Comparison of ENCODE assay signal across 8 mouse cellular contexts in the genomic region with DNA sequence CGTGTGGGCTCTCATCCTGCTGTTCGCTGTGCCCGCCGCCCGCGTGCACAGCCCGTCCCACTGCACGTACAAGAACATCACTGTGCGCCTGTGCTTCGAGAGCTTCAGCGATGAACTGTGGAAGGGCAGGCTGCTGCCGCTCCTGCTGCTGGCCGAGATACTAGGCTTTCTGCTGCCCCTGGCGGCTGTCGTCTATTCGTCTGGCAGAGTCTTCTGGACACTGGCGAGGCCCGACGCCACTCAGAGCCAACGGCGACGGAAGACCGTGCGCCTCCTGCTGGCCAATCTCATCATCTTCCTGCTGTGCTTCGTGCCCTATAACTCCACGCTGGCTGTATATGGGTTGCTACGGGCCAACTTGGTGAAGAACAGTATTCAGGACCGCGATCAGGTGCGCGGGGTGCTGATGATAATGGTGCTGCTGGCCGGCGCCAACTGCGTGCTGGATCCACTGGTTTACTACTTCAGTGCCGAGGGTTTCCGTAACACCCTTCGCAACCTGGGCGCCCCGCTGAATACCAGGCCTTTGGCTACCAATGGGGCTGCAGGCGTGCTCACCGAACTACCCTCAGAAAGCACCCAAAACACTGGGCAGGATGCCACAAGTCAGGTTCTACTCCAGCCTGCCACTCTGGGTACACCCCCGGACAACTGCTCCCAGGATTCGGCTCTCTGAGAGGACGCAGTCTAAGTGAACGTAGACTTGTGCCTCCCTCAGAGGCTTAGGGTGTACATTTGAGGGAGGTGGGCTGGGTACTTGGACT. TPM values are rescaled to one million over a fixed set of nuclear protein-coding genes. Genes with fewer than 3 reads are reported as not detected.
DNase-seq lines count a peak whose midpoint lies in the region; ATAC-seq and TF ChIP-seq lines count a peak whose summit lies in the region.

No protein-coding gene starts in this region.

- H3K4me3 ChIP-seq in brown adipose tissue, adult 24 weeks (ENCODE audit: insufficient read depth, low read depth, low read length) = peak overlapping the region; percentile 46
- peak overlapping the region; percentile 54 for H3K4me3 ChIP-seq in forebrain, embryonic 10.5 days
- peak overlapping the region; percentile 43 to 47 for H3K4me3 ChIP-seq in heart, embryonic 14.5 days (ENCODE audit: control insufficient read depth in 1 of 2, insufficient read depth in 1 of 2, low read depth in 1 of 2, low read length in 2 of 2)
- H3K4me3 ChIP-seq in liver, embryonic 13.5 days (replicated peaks) = peak overlapping the region; percentile 55
- peak overlapping the region; percentile 41 for H3K4me3 ChIP-seq in olfactory bulb, adult 2 months (ENCODE audit: insufficient read depth, low read depth, low read length)

- 0 out of 2 replicates have a peak, but pooled peaks have one; percentile 30 for TF ChIP-seq POLR2A in olfactory bulb, adult 2 months (IDR thresholded peaks at IDR 0.05; ENCODE audit: insufficient read depth, low read depth, low read length)

- no peaks in the 10 kb centered on the region for H3K9me3 ChIP-seq in forebrain, embryonic 10.5 days
- no peaks in the 10 kb centered on the region for H3K9me3 ChIP-seq in heart, embryonic 14.5 days (ENCODE audit: control insufficient read depth, low read length)
- H3K9me3 ChIP-seq in liver, embryonic 13.5 days (replicated peaks) = no peaks in the 10 kb centered on the region

- H3K27ac ChIP-seq in brown adipose tissue, adult 24 weeks (replicated peaks; ENCODE audit: low read depth, low read length) = no peak overlapping the region
- H3K27ac ChIP-seq in forebrain, embryonic 10.5 days = peak overlapping the region; percentile 86
- peak overlapping the region; percentile 32 to 66; a peak in 3 of 4 replicates for H3K27ac ChIP-seq in heart, embryonic 14.5 days (replicated peaks in 1 of 2; ENCODE audit: control insufficient read depth in 1 of 2, insufficient read depth in 1 of 2, low read depth in 2 of 2, low read length in 2 of 2)
- no peak overlapping the region; the same call in 1 of the 2 replicates for H3K27ac ChIP-seq in liver, embryonic 13.5 days
- H3K27ac ChIP-seq in olfactory bulb, adult 2 months (ENCODE audit: insufficient read depth, low read depth, low read length) = peak overlapping the region; percentile 9; the same call in 1 of the 2 replicates

- no peaks in the 10 kb centered on the region for H3K36me3 ChIP-seq in forebrain, embryonic 10.5 days (replicated peaks)
- no peaks in the 10 kb centered on the region for H3K36me3 ChIP-seq in heart, embryonic 14.5 days (ENCODE audit: control insufficient read depth, insufficient read depth, low read length)
- H3K36me3 ChIP-seq in liver, embryonic 13.5 days = no peaks in the 10 kb centered on the region

- peak overlapping the region; percentile 71 for H3K9ac ChIP-seq in heart, embryonic 14.5 days (ENCODE audit: low read length)
- peak overlapping the region; percentile 66 for H3K9ac ChIP-seq in liver, embryonic 13.5 days

- WGBS in forebrain, embryonic 10.5 days = 22% methylated on average over 45 of the region's 45 CpGs
- WGBS in heart, embryonic 14.5 days = 22% methylated on average over 45 of the region's 45 CpGs
- WGBS in liver, embryonic 13.5 days (ENCODE audit: insufficient replicate concordance) = 33% methylated on average over 45 of the region's 45 CpGs
- whole genome bisulfite sequencing in olfactory bulb, adult 2 months = 19% methylated on average over 45 of the region's 45 CpGs

- ATAC-seq in heart, embryonic 14.5 days (ENCODE audit: insufficient number of reproducible peaks, insufficient read depth, low FRiP score, low read depth) = peak; percentile 90
- peak; percentile 86 for ATAC-seq in liver, embryonic 13.5 days (ENCODE audit: low read depth)

- H3K27me3 ChIP-seq in forebrain, embryonic 10.5 days (ENCODE audit: poor library complexity, severe bottlenecking) = peaks cover 34% of the 10 kb centered on the region
- H3K27me3 ChIP-seq in heart, embryonic 14.5 days (ENCODE audit: control insufficient read depth, insufficient read depth, low read length) = peaks cover 2% of the 10 kb centered on the region; the same call in 1 of the 2 replicates
- H3K27me3 ChIP-seq in liver, embryonic 13.5 days = 0 out of 2 replicates have a peak, but pooled peaks cover 4% of the 10 kb centered on the region

- peak; percentile 99 for DNase-seq in ES-CJ7 (ENCODE audit: low read depth, low spot score)
- peak; percentile 91 for DNase-seq in forebrain, embryonic 10.5 days (ENCODE audit: extremely low spot score, low spot score)
- peak; percentile 96 for DNase-seq in kidney, postnatal 10 days
- DNase-seq in liver, embryonic 13.5 days = peak; percentile 81
- peak; percentile 87 to 92 for DNase-seq in urinary bladder, postnatal 4 days (ENCODE audit: low spot score in 2 of 2)

- peak; percentile 67; the same call in 1 of the 2 replicates for TF ChIP-seq CTCF in olfactory bulb, adult 2 months (IDR thresholded peaks at IDR 0.05; ENCODE audit: insufficient read depth, low read depth, low read length)

- H3K4me2 ChIP-seq in heart, embryonic 14.5 days (ENCODE audit: low read length) = peak overlapping the region; percentile 83
- H3K4me2 ChIP-seq in liver, embryonic 13.5 days = peak overlapping the region; percentile 79

- H3K4me1 ChIP-seq in brown adipose tissue, adult 24 weeks (ENCODE audit: control insufficient read depth, insufficient read depth, insufficient read length, low read length) = no peaks in the 10 kb centered on the region
- H3K4me1 ChIP-seq in forebrain, embryonic 10.5 days = peaks cover 24% of the 10 kb centered on the region
- peaks cover 0 to 3% of the 10 kb centered on the region in 2 experiments; a peak in 2 of 4 replicates for H3K4me1 ChIP-seq in heart, embryonic 14.5 days (ENCODE audit: control insufficient read depth in 2 of 2, insufficient read depth in 2 of 2, low read length in 2 of 2)
- H3K4me1 ChIP-seq in liver, embryonic 13.5 days (replicated peaks) = peaks cover 25% of the 10 kb centered on the region
- peaks cover 11% of the 10 kb centered on the region; the same call in 1 of the 2 replicates for H3K4me1 ChIP-seq in olfactory bulb, adult 2 months (ENCODE audit: control insufficient read depth, insufficient read depth, low read length)

RNA-seq across cellular contexts. Expression of gene Chd4, which starts 13.8 kb away (rescaled TPM):
- polyA plus RNA-seq in brown adipose tissue, adult 24 weeks (2012; ENCODE audit: insufficient read depth, insufficient read length, missing spikeins) = 73.3 and 90.8 TPM in 2 replicates
- 91.0 and 99.4 TPM in 2 replicates for polyA plus RNA-seq in forebrain, embryonic 10.5 days (2016; fragmentation: Nextera tagmentation; extraction: Ambion mirVana)
- 58.6 and 67.4 TPM in 2 replicates for polyA plus RNA-seq in heart, embryonic 14.5 days (2014; fragmentation: Nextera tagmentation; extraction: Ambion mirVana)
- 29.2 and 30.0 TPM in 2 replicates for polyA plus RNA-seq in liver, embryonic 13.5 days (2015; fragmentation: Nextera tagmentation; extraction: Ambion mirVana)
- 91.6 and 138 TPM in 2 replicates for polyA plus RNA-seq in olfactory bulb, adult 2 months (2012; ENCODE audit: insufficient read depth, insufficient read length, low replicate concordance, missing spikeins)

RNA-seq across cellular contexts. Expression of gene Lpar5, which starts 14.3 kb away (rescaled TPM):
- polyA plus RNA-seq in brown adipose tissue, adult 24 weeks (2012; ENCODE audit: insufficient read depth, insufficient read length, missing spikeins) = not detected in 2 replicates
- polyA plus RNA-seq in forebrain, embryonic 10.5 days (2016; fragmentation: Nextera tagmentation; extraction: Ambion mirVana) = 0.22 and 0.30 TPM in 2 replicates
- 0.36 TPM in 1 of 2 replicates, not detected in the other for polyA plus RNA-seq in heart, embryonic 14.5 days (2014; fragmentation: Nextera tagmentation; extraction: Ambion mirVana)
- 1.6 and 2.1 TPM in 2 replicates for polyA plus RNA-seq in liver, embryonic 13.5 days (2015; fragmentation: Nextera tagmentation; extraction: Ambion mirVana)
- not detected in 2 replicates for polyA plus RNA-seq in olfactory bulb, adult 2 months (2012; ENCODE audit: insufficient read depth, insufficient read length, low replicate concordance, missing spikeins)

RNA-seq across cellular contexts. Expression of gene Acrbp, which starts 32.5 kb away (rescaled TPM):
- 5.1 and 5.5 TPM in 2 replicates for polyA plus RNA-seq in brown adipose tissue, adult 24 weeks (2012; ENCODE audit: insufficient read depth, insufficient read length, missing spikeins)
- 12.8 and 12.9 TPM in 2 replicates for polyA plus RNA-seq in forebrain, embryonic 10.5 days (2016; fragmentation: Nextera tagmentation; extraction: Ambion mirVana)
- 5.4 and 6.5 TPM in 2 replicates for polyA plus RNA-seq in heart, embryonic 14.5 days (2014; fragmentation: Nextera tagmentation; extraction: Ambion mirVana)
- 1.6 and 2.2 TPM in 2 replicates for polyA plus RNA-seq in liver, embryonic 13.5 days (2015; fragmentation: Nextera tagmentation; extraction: Ambion mirVana)
- polyA plus RNA-seq in olfactory bulb, adult 2 months (2012; ENCODE audit: insufficient read depth, insufficient read length, low replicate concordance, missing spikeins) = not detected in 2 replicates

RNA-seq across cellular contexts. Expression of gene Ing4, which starts 42.4 kb away (rescaled TPM):
- 32.1 and 34.0 TPM in 2 replicates for polyA plus RNA-seq in brown adipose tissue, adult 24 weeks (2012; ENCODE audit: insufficient read depth, insufficient read length, missing spikeins)
- 117 and 121 TPM in 2 replicates for polyA plus RNA-seq in forebrain, embryonic 10.5 days (2016; fragmentation: Nextera tagmentation; extraction: Ambion mirVana)
- polyA plus RNA-seq in heart, embryonic 14.5 days (2014; fragmentation: Nextera tagmentation; extraction: Ambion mirVana) = 67.1 and 76.1 TPM in 2 replicates
- polyA plus RNA-seq in liver, embryonic 13.5 days (2015; fragmentation: Nextera tagmentation; extraction: Ambion mirVana) = 28.6 and 31.8 TPM in 2 replicates
- not detected in 2 replicates for polyA plus RNA-seq in olfactory bulb, adult 2 months (2012; ENCODE audit: insufficient read depth, insufficient read length, low replicate concordance, missing spikeins)

RNA-seq across cellular contexts. Expression of gene Nop2, which starts 49.7 kb away (rescaled TPM):
- 10.0 and 16.0 TPM in 2 replicates for polyA plus RNA-seq in brown adipose tissue, adult 24 weeks (2012; ENCODE audit: insufficient read depth, insufficient read length, missing spikeins)
- polyA plus RNA-seq in forebrain, embryonic 10.5 days (2016; fragmentation: Nextera tagmentation; extraction: Ambion mirVana) = 101 and 103 TPM in 2 replicates
- polyA plus RNA-seq in heart, embryonic 14.5 days (2014; fragmentation: Nextera tagmentation; extraction: Ambion mirVana) = 35.3 and 36.6 TPM in 2 replicates
- polyA plus RNA-seq in liver, embryonic 13.5 days (2015; fragmentation: Nextera tagmentation; extraction: Ambion mirVana) = 60.6 and 65.5 TPM in 2 replicates
- not detected in 2 replicates for polyA plus RNA-seq in olfactory bulb, adult 2 months (2012; ENCODE audit: insufficient read depth, insufficient read length, low replicate concordance, missing spikeins)

Comparison
In these comparisons a context has a peak if more than half of its experiments do, and no peak if none do; other contexts are left out.
1. H3K27ac ChIP-seq: peak in forebrain, embryonic 10.5 days (single experiment), heart, embryonic 14.5 days (2 of 2) and olfactory bulb, adult 2 months (single experiment); none in brown adipose tissue, adult 24 weeks (single experiment) and liver, embryonic 13.5 days (single experiment).
2. Peak in every context shown above with its lines, with median percentiles within 50 percentile points of each other: DNase-seq and H3K4me3 ChIP-seq.